Mouse (Mus musculus) macrophage (primary cell): ENCODE results near the gene N4bp2. TPM values are rescaled to one million over a fixed set of nuclear protein-coding genes. Genes with fewer than 3 reads are reported as not detected.
"Not testable (repeated sequence)": the region's sequence is repeated elsewhere in the genome, so short reads cannot be mapped to it uniquely, and the experiment has no call there.

Experiments used
- H3K27ac ChIP-seq: fragments of 350-480 bp; formaldehyde crosslinking; 2 replicates; pipeline ENCODE4 v1.9.0; 2021
- H3K36me3 ChIP-seq: fragments of 350-480 bp; formaldehyde crosslinking; 2 replicates; pipeline ENCODE4 v1.9.0; 2021; ENCODE audit errors: inconsistent target
- H3K4me3 ChIP-seq: fragments of 350-480 bp; formaldehyde crosslinking; 2 replicates; pipeline ENCODE4 v1.9.0; 2021; ENCODE audit errors: inconsistent target
- H3K79me2 ChIP-seq: fragments of 350-480 bp; formaldehyde crosslinking; 2 replicates; pipeline ENCODE4 v1.9.0; 2021; ENCODE audit errors: inconsistent target
- WGBS: methylation state at CpG from one replicate; pipeline ENCODE4 v1.1.7; 2026; ENCODE audit warnings: inconsistent platforms; ENCODE audit not compliant: missing documents; 5-methylcytosine and 5-hydroxymethylcytosine counted together
- polyA plus RNA-seq: library from polyadenylated mRNA; stranded (reverse); fragments of 250-400 nt; gene quantifications from 3 replicates; pipeline ENCODE4 v1.2.4, GENCODE M21; 2018; ENCODE audit warnings: inconsistent platforms

Gene N4bp2
- polyA plus RNA-seq, 1 experiment from 2014 or later: 5.2 TPM

DNA sequence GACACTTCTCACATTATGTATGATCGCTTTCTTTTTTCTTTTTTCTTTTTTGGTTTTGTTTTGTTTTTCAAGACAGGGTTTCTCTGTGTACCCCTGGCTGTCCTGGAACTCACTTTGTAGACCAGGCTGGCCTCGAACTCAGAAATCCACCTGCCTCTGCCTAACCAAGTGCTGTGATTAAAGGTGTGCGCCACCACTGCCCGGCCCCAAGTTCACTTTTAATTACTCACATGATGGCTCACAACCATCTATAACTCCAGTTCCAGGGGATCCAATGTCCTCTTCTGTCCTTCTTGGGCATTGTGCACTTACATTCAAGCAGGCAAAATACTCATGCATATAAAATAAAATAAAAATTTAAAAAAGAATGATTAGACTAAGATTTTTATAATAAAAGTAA, 15.7 kb downstream of the N4bp2 start:
- not testable (repeated sequence) for H3K36me3 ChIP-seq, H3K27ac ChIP-seq, H3K79me2 ChIP-seq, H3K4me3 ChIP-seq
- WGBS: 96% methylated on average over 4 of the region's 4 CpGs

DNA sequence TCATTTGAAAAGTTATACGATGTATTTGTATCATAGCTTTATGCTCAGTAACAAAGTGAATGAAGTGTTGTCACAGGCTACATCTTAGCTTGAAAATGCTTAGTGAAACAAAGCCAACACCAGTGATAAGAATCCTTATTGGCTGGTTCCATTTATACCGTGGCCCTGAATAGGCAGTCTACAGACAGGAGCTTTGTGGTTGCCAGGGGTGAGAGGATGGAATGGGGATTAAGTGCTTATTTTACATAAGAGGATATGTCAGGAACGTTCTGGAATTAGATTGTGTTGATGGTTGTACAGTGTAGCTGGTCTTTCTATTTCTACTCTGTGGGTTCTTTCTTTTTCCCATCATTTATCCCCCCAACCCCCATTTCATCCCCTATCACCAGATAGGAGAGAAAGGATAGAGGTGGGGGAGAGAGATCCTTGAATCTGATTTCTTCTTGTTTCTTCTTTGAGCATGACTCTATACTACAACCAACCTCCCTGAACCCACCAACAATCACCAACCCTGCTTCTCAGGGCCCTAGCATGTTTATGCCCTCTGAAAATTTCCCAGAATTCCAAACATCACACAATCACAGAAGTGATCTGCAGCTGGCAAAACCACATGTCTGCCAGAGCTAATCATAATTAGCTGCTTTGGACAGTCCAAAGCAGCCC, 16.2 kb downstream of the N4bp2 start:
- Histone ChIP-seq H3K36me3 (no peaks in the 10 kb centered on the region), H3K4me3 (no peak overlapping the region), H3K79me2 (no peaks in the 10 kb centered on the region), H3K27ac (no peak overlapping the region)
- 98% methylated on average over 3 of the region's 3 CpGs for WGBS

DNA sequence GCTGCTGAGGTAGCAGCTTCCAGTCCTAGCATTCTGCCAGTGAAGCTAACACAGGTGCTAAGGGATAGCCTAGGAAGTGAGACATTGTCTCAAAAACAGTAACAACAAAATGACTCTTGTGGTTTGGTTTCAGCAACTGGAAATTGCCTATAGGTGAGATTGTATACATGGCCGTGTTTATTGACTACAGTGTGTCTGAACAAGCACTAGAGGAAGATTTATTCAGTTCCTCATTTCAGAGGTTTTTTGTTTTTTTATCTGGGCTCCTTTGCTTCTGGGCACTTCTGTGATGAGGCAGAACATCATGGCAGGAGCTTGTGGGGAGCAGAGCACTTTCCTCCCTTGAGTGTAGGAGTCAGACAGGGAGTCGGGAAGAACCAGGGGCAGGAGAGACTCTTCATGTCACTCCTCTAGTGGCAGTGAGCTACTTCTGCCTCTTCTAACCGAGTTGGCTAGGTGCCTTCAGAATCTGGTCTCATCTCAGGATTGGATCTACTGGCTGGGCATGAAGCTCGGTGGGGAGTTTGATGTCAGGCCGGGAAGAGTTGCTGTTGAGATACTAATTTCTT, 17.9 kb downstream of the N4bp2 start:
- Histone ChIP-seq H3K36me3 (no peaks in the 10 kb centered on the region), H3K27ac (no peak overlapping the region)

DNA sequence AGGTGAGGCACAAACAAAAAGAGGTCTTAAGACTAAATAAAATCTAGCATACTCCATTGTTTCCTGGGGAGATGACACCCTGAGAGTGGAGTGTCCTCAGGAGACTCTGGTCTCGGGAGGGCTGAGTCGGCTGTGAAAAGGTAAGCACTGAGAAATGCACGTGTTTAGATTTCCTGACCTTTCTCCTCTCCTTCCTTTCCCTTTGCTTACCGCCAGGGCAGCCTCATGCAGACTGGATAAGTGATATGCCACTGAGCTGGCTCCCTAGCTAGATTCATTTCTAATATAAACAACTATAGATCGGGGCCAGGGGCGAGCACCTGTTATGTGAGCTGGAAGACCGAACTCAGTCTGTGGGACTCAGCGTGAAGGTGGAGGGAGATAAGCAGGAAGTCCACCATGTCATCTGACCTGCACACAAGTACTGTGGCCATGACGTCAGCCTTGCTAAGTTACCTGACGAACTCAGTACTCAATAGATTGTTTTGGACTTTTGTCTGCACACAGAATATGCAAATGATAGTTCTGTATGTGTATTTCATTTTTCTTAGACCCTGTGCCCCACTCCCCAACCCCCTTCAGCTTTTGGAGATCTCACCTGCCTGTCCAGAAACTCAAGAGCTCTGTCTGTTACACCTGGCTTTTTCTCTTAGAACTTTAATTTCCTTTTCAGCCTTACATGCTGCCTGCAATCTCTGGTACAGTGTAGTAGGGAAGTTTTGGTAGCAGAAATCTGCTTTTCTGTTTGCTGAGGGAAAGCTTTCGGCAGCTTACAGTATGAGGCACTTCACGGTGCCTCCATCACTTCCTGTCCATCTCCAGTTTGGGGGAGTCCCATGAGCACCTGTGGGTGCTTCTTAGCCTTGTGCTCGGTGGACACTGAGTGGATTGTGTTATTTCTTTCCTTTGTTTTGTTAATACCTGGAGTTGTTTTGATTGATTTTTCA, 18.7 kb downstream of the N4bp2 start:
- WGBS: 78% methylated on average over 13 of the region's 13 CpGs
- no peaks in the 10 kb centered on the region for H3K36me3 ChIP-seq

More for the DNA sequence above, 17.9 kb downstream of the N4bp2 start:
- WGBS: 56% methylated on average over 5 of the region's 5 CpGs
- Histone ChIP-seq H3K4me3 (no peak overlapping the region), H3K79me2 (no peaks in the 10 kb centered on the region)

DNA sequence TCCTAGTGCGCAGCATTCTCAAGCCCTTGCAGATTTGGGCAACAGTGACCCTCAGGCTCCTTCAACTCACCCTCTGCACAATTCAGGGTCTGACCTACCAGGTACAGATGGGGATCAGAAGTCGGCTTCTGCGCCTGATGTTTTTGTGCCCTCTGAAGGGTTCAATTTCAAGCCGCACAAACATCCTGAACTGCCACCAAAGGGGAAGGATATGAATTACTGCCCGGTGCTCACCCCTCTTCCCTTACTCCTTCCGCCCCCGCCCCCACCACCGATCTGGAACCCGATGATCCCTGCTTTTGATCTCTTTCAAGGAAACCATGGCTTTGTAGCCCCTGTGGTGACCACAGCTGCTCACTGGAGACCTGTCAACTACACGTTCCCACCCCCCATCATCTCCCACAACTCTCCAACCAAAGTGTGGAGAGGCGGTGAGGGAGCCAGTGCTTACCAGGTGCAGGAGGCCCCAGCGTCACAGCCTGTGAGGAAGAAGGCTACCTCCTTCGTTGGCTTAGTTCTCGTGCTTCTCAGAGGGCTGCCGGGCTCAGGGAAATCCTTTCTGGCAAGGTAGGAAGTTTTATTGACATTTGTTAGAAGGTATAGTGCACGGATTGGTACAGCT, 27.4 kb downstream of the N4bp2 start:
- Histone ChIP-seq H3K27ac (no peak overlapping the region), H3K79me2 (no peaks in the 10 kb centered on the region), H3K36me3 (no peaks in the 10 kb centered on the region), H3K4me3 (no peak overlapping the region)
- 36% methylated on average over 16 of the region's 16 CpGs for WGBS

More for the DNA sequence above, 18.7 kb downstream of the N4bp2 start:
- Histone ChIP-seq H3K27ac (no peak overlapping the region), H3K4me3 (no peak overlapping the region), H3K79me2 (no peaks in the 10 kb centered on the region)

DNA sequence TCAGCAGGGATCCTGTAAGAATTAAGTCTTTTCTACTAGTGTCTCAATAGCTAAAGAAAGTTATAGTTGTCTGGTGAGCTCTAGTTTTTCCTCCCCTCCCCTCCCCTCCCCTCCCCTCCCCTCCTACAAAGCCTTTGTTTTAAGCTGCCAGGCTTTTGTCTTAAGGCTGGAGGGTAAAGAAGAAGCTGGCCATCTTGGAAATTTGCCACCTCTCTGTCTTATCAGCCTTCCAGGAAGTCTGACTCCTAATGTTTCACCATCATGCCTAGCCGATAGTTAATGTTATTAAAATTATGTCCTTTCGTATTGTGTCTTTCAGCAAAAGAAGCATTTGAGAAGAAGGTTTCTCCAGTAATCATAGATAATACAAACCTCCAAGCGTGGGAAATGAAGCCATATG, 30.9 kb downstream of the N4bp2 start:
- no peaks in the 10 kb centered on the region for H3K36me3 ChIP-seq
- no peak overlapping the region for H3K4me3 ChIP-seq
- H3K27ac ChIP-seq: no peak overlapping the region
- no peaks in the 10 kb centered on the region for H3K79me2 ChIP-seq
- WGBS: 86% methylated on average over 3 of the region's 3 CpGs

DNA sequence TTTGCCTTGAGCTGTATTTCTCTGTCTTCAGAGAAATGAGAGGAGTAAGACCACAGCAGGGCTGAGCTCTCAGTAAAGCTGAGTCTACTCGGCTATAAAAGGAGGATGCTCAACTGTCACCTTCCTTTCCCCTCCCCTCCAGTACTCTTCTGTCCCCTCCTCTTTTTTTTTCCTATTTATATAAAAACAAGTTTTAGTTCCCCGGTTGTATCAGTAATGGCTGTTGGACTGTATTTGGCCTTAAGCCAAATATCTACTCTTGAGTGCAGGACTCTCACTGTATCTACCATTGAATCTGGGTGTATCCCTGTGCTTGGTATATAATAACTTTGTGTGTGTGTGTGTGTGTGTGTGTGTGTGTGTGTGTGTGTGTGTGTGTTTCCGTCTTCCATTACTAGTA, 31.4 kb downstream of the N4bp2 start:
- Histone ChIP-seq H3K79me2 (no peaks in the 10 kb centered on the region), H3K4me3 (no peak overlapping the region), H3K36me3 (no peaks in the 10 kb centered on the region), H3K27ac (no peak overlapping the region)
- 75% methylated on average over 2 of the region's 3 CpGs for WGBS

DNA sequence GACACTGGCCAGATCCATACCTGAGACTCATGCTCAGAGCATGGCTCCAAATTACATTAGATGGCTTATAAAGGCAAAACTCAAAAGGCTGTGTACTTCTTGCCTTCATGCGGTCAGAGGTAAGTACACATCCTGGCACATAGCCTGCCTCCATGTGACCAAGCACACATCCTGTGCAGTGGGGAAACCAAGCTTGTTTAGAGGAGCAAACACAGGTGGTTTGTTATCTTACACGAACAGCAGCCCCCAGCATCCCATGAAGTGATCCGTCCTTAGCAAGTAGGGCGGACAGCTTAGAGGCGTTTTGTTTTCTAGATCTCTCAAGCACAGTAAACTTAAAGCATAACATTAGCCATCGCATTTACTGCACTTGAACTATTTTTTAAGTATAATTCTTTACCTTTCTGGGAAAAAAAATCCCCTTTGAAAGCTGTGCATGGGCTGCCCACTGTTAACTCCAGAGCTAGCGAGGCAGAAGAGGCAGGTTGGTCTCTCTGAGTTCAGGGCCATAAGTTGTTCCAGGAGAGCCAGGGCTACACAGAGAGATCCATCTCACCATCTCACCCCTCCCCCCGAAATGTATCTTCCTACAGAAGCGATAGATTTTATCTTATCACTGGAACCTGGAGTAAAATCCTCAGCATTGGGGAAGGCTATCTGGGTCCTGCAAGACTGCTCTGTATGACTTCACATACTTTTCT, 32.1 kb downstream of the N4bp2 start:
- no peaks in the 10 kb centered on the region for H3K36me3 ChIP-seq
- H3K79me2 ChIP-seq: no peaks in the 10 kb centered on the region
- WGBS: 91% methylated on average over 9 of the region's 9 CpGs
- H3K4me3 ChIP-seq: no peak overlapping the region
- no peak overlapping the region for H3K27ac ChIP-seq

DNA sequence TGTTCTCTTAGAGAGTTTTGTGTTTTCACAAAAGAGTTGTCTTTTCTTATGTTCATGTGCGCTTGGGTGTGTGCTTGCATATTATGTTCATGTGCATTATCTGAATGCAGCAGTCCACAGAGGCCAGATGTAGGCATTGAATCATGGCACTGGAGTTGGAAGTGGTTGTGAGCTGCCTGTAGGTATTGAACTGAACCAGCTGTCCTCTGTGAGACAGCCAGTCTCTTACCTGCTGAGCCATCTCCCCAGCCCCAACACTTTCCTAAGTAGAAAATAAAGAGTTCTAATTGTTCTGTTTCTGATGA, 32.6 kb downstream of the N4bp2 start:
- no peaks in the 10 kb centered on the region for H3K36me3 ChIP-seq
- 100% methylated on average over 1 of the region's 1 CpGs for WGBS
- no peaks in the 10 kb centered on the region for H3K79me2 ChIP-seq
- H3K4me3 ChIP-seq: no peak overlapping the region
- H3K27ac ChIP-seq: no peak overlapping the region

DNA sequence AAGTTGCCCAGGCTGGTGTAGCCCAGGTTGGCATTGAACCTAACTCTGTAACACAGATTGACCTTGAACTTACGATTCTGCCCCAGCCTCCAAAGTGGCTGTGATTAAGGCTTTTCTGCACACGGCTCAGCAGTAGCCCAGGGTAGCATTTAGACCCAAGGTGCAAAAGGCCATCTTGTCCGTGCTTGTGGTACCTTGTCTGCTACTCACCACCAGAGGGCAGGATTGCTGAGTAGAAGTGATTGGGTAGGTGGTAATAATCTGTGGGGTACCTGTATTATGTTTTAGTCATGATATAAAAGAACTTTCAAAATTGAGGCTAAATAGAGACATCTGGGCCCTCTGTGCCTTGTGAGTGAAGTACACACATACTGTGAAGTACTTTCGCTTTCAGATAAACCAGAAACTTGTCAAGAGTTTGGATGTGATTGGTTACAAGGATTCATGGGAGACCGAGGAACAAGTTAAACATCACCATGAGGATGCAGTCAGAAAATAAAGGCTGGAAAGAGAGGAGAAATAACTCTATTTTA, 60.3 kb downstream of the N4bp2 start:
- Histone ChIP-seq H3K27ac (no peak overlapping the region), H3K4me3 (no peak overlapping the region), H3K79me2 (no peaks in the 10 kb centered on the region), H3K36me3 (0 out of 2 replicates have a peak, but pooled peaks cover 5% of the 10 kb centered on the region)
- 78% methylated on average over 5 of the region's 5 CpGs for WGBS

DNA sequence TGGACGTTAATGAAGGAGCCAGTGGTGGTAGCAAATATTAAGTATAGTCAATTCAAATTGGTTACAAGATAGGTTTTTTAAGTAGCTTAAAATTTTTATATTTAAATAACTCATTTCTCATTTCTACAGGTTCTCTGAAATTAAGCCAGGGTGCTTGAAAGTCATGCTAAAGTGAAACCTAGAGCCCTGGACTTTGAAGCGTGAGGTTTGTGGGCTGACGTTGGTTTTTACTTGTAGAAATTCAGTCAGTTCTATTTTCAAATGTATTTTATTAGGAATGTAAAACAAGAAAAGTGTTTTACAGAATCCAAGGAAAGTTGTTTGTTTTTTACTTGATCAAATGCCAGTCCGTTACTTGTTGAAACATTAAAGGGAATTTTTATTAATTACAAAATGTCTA, 63.2 kb downstream of the N4bp2 start:
- Histone ChIP-seq H3K79me2 (no peaks in the 10 kb centered on the region), H3K36me3 (0 out of 2 replicates have a peak, but pooled peaks cover 5% of the 10 kb centered on the region), H3K4me3 (no peak overlapping the region), H3K27ac (no peak overlapping the region)
- WGBS: 94% methylated on average over 4 of the region's 4 CpGs

DNA sequence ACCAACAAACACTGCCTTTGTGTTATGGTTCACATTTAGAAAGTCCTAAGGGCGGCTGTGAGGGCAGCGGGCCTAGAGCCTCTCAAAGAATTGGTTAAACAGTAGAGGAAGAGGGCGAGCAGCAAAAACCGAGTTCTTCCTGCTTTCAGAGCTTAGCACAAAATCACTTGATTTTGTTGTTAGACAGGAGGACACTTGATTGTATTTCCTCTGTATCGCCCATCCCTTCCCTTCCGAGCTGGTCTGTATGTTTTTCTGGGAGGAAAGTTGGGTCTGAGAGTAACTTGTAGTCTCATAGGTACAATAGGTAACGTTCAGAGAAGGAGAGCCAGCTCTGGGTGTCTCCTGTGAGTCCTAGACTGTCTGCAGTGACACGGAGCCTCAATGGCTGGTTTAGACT, 63.8 kb downstream of the N4bp2 start:
- Histone ChIP-seq H3K27ac (no peak overlapping the region), H3K36me3 (0 out of 2 replicates have a peak, but pooled peaks cover 5% of the 10 kb centered on the region), H3K79me2 (no peaks in the 10 kb centered on the region), H3K4me3 (no peak overlapping the region)
- 95% methylated on average over 8 of the region's 8 CpGs for WGBS

DNA sequence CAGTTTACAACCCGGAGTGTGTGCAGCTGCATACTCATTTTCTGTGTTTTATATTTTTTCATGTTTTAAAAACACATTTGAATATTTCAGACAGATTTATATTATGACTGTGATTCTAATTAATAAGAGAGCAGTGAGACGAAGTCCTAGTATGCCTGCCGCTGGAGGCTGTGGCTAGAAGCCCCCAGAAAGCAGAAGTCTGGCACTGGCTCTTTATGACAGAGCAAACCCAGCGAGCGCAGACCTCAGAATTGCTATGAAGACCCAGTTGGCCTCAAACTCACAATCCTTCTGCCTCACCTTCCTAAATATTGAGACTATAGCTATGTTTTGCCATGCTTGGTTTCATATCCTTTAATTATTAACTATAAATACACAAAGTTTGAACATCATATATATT, 64.9 kb downstream of the N4bp2 start:
- Histone ChIP-seq H3K79me2 (no peaks in the 10 kb centered on the region), H3K4me3 (no peak overlapping the region), H3K36me3 (0 out of 2 replicates have a peak, but pooled peaks cover 5% of the 10 kb centered on the region), H3K27ac (no peak overlapping the region)
- 53% methylated on average over 5 of the region's 5 CpGs for whole genome bisulfite sequencing

DNA sequence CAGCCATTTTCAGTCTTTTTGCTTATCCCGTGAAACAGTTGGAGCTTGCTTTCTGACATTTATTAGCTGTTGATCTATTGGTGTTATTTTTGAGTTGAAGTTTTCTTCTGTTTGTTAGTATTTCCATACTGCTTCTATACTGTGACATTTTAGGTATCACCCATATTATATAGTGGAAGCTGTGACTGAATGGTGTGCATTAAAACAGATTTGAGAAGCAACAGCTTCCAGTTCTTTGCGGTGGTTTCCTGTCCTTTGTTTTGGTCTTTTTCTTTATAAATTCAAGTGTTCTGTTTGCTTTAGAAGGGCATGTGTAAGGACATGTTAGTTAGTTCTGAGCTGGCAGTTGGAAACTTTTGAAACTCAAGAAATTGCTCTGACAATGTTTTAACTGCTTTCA, 65.7 kb downstream of the N4bp2 start:
- Histone ChIP-seq H3K36me3 (0 out of 2 replicates have a peak, but pooled peaks cover 5% of the 10 kb centered on the region), H3K27ac (no peak overlapping the region), H3K79me2 (no peaks in the 10 kb centered on the region), H3K4me3 (no peak overlapping the region)
- WGBS: 59% methylated on average over 2 of the region's 2 CpGs
